Mouse (Mus musculus) ZHBTc4 (cell line): Measurements from ENCODE around the gene Tnfrsf8.

Source experiments
- DNase-seq: peaks from one replicate; pipeline ENCODE4 v3.0.0-alpha.2; 2011; ENCODE audit warnings: low read depth, low spot score

Tnfrsf8 gene

GRCm38 (mm10) chr4:145310859-145311258 lies 4.1 kb downstream of the Tnfrsf8 start:
- no peak for DNase-seq

- DNase-seq = peak; percentile 32
Observed at GRCm38 (mm10) chr4:145306422-145306821, 8.5 kb downstream of the Tnfrsf8 start.

- DNase-seq = peak; percentile 77
Observed at GRCm38 (mm10) chr4:145305661-145306362, 9.2 kb downstream of the Tnfrsf8 start.

- no peak for DNase-seq
Observed at GRCm38 (mm10) chr4:145304109-145304508, 10.9 kb downstream of the Tnfrsf8 start.

GRCm38 (mm10) chr4:145302106-145302505 lies 12.9 kb downstream of the Tnfrsf8 start:
- DNase-seq = no peak

- DNase-seq = peak; percentile 73
Observed at GRCm38 (mm10) chr4:145300210-145300927, 14.6 kb downstream of the Tnfrsf8 start.

GRCm38 (mm10) chr4:145299355-145299754 lies 15.6 kb downstream of the Tnfrsf8 start:
- no peak for DNase-seq

- no peak for DNase-seq
Observed at GRCm38 (mm10) chr4:145298846-145299245, 16.1 kb downstream of the Tnfrsf8 start.

- peak; percentile 82 for DNase-seq
Observed at GRCm38 (mm10) chr4:145295589-145296300, 19.2 kb downstream of the Tnfrsf8 start.

- DNase-seq = peak; percentile 57
Observed at GRCm38 (mm10) chr4:145294588-145294987, 20.4 kb downstream of the Tnfrsf8 start.

GRCm38 (mm10) chr4:145286369-145287120 lies 28.4 kb downstream of the Tnfrsf8 start:
- DNase-seq = peak; percentile 87

- DNase-seq = no peak
Observed at GRCm38 (mm10) chr4:145284675-145285074, 30.3 kb downstream of the Tnfrsf8 start.

GRCm38 (mm10) chr4:145283441-145283840 lies 31.5 kb downstream of the Tnfrsf8 start:
- no peak for DNase-seq

- no peak for DNase-seq
Observed at GRCm38 (mm10) chr4:145280966-145281365, 34.0 kb downstream of the Tnfrsf8 start.

- no peak for DNase-seq
Observed at GRCm38 (mm10) chr4:145278724-145279370, 36.1 kb downstream of the Tnfrsf8 start.

GRCm38 (mm10) chr4:145278231-145278630 lies 36.7 kb downstream of the Tnfrsf8 start:
- no peak for DNase-seq

GRCm38 (mm10) chr4:145276368-145277249 lies 38.4 kb downstream of the Tnfrsf8 start:
- DNase-seq = no peak

- no peak for DNase-seq
Observed at GRCm38 (mm10) chr4:145274887-145275286, 40.1 kb downstream of the Tnfrsf8 start.

- DNase-seq = no peak
Observed at GRCm38 (mm10) chr4:145273923-145274322, 41.0 kb downstream of the Tnfrsf8 start.

- DNase-seq = no peak
Observed at GRCm38 (mm10) chr4:145272763-145273162, 42.2 kb downstream of the Tnfrsf8 start.
